Mouse (Mus musculus) ES-E14 (cell line): ENCODE results near the gene Aamp. TPM values are rescaled to one million over a fixed set of nuclear protein-coding genes. Genes with fewer than 3 reads are reported as not detected.
A peak's percentile ranks its signal among the peaks of the same experiment; 100 is the strongest.

Experiments
- DNase-seq: peaks from one replicate; pipeline ENCODE4 v3.0.0-alpha.2; 2013; ENCODE audit warnings: low read depth, low spot score
- H3K27ac ChIP-seq: 2 replicates; pipeline ENCODE4 v1.5.1; 2012; ENCODE audit warnings: low read depth, mild to moderate bottlenecking, low read length, moderate library complexity, mixed read lengths; ENCODE audit not compliant: poor library complexity, insufficient read depth, severe bottlenecking
- H3K36me3 ChIP-seq: 2 replicates; pipeline ENCODE4 v1.6.1; 2012; ENCODE audit warnings: mild to moderate bottlenecking, low read length, moderate library complexity, mixed read lengths; ENCODE audit not compliant: control insufficient read depth, poor library complexity, insufficient read depth, severe bottlenecking
- H3K4me1 ChIP-seq, 2 experiments: fragments of 150-350 bp in 1 of 2; sonication (generic) in 1 of 2; 2 replicates each; pipeline ENCODE4 v1.6.1; 2012; ENCODE audit warnings: low read length in 2 of 2, mild to moderate bottlenecking in 1 of 2, mixed read lengths in 1 of 2; ENCODE audit not compliant: control insufficient read depth in 2 of 2, insufficient read depth in 2 of 2, poor library complexity in 1 of 2
- H3K4me3 ChIP-seq, 2 experiments: fragments of 150-350 bp in 1 of 2; sonication (generic) in 1 of 2; 2 replicates each; pipeline ENCODE4 v1.5.1; 2012; ENCODE audit warnings: low read length in 2 of 2, low read depth in 1 of 2, mild to moderate bottlenecking in 1 of 2, mixed read lengths in 1 of 2; ENCODE audit not compliant: insufficient read depth in 1 of 2, poor library complexity in 1 of 2, severe bottlenecking in 1 of 2
- H3K9ac ChIP-seq: 2 replicates; pipeline ENCODE4 v1.6.1; 2012; ENCODE audit warnings: low read depth, mild to moderate bottlenecking, low read length, mixed read lengths; ENCODE audit not compliant: poor library complexity, insufficient read depth, severe bottlenecking
- H3K9me3 ChIP-seq: fragments of 150-350 bp; sonication (generic); 2 replicates; pipeline ENCODE4 v1.6.1; 2012; ENCODE audit warnings: low read depth, mild to moderate bottlenecking, low read length; ENCODE audit not compliant: control insufficient read depth, insufficient read depth
- CHD2 ChIP-seq: IDR thresholded peaks from 2 replicates; pipeline ENCODE4 v1.6.1; 2014; ENCODE audit warnings: mild to moderate bottlenecking, low read depth, low read length, inconsistent platforms
- HCFC1 ChIP-seq: IDR thresholded peaks from 2 replicates; pipeline ENCODE4 v1.6.1; 2012; ENCODE audit warnings: low read length, inconsistent platforms, borderline replicate concordance; ENCODE audit not compliant: insufficient read depth
- MAFK ChIP-seq: IDR thresholded peaks from 2 replicates; pipeline ENCODE4 v1.6.1; 2014; ENCODE audit warnings: mild to moderate bottlenecking, low read depth, low read length, inconsistent platforms; ENCODE audit not compliant: insufficient read depth
- ZC3H11A ChIP-seq: IDR thresholded peaks from 2 replicates; pipeline ENCODE4 v1.6.1; 2012; ENCODE audit warnings: low read depth, mild to moderate bottlenecking, inconsistent platforms, low read length, borderline replicate concordance
- ZNF384 ChIP-seq: IDR thresholded peaks from 2 replicates; pipeline ENCODE4 v1.6.1; 2012; ENCODE audit warnings: low read depth, low read length, inconsistent platforms
- in situ Hi-C, 2 experiments: fragments of 600-800 bp; cut with MboI; formaldehyde crosslinking; loops; one replicate each; pipeline ENCODE4 v1.15.1; 2025; ENCODE audit warnings: low sequenced_read_pairs in 2 of 2, inconsistent platforms in 1 of 2; ENCODE audit not compliant: unreplicated experiment in 2 of 2
- total RNA-seq: library from RNA; depleted of rRNA; stranded (reverse); fragments of 300-350 nt; gene quantifications from 2 replicates; pipeline ENCODE4 v1.2.3, GENCODE M21; 2012; rRNA removed

The Aamp gene
- total RNA-seq, 1 experiment = 138 TPM

DNA sequence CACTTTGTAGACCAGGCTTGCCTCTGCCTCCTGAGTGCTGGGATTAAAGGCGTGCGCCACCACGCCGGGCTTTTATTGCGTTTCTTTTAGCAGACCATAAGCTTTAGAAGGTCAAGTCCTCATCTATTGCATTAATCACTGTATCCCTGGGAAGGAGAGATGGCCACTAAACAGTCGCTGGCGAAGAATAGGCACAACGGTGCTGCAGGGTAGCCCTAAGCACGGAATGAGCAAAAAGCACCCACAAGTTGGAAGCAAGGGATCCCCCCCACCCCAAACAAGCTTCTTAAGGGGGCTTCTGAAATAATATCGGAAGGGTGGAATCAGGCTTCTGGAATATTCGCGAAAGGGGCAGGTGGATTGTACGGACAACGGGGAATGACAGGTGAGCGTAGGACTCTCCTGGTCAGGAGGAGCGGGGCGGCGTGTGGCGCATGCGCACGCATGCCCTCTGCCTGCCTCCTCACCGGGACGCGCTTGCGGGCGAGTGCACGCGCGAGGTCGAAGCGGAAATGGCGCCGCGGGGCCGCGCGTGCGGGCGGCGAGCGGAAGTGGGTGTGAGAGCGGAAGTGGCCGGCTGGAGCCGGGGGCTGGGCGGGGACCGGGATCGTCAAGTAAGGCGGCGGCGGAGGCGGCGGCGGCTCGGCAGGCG, 48.5 kb downstream of the Aamp start, which contains the start of gene Arpc2:
TSS of gene Arpc2 (plus strand) at position 147 of the 652 bp plus-strand sequence.
- Histone ChIP-seq H3K36me3 (peaks cover 2% of the 10 kb centered on the region; the same call in 1 of the 2 replicates), H3K9me3 (no peaks in the 10 kb centered on the region), H3K4me1 (peaks cover 5 to 9% of the 10 kb centered on the region in 2 experiments; a peak in 3 of 4 replicates), H3K9ac (peak within 1 kb of the TSS; percentile 91), H3K4me3 (peak within 1 kb of the TSS; percentile 93 to 95), H3K27ac (peak within 1 kb of the TSS; percentile 56)
- DNase-seq = peak; percentile 89
- in situ Hi-C loops = no loop called here
- no peak for TF ChIP-seq ZC3H11A
- peak; percentile 48; the same call in 1 of the 2 replicates for TF ChIP-seq HCFC1

DNA sequence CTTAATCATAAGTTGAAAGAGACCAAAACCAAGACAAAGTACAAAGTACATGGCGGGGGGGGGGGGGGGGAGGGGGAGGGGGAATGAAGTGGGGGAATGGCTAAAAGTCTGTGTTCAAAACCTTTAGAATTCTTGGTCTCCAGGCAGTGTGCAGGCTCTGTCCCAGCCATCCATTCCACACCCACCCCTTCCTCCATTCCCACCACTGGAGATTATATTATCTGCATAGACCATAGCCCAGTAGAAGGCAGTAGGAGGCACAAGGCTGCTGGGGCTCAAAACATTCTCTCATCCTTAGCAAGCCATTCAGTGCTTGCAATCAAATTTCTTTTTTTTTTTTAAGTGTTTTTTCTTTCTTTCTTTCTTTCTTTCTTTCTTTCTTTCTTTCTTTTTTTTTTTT, 53.5 kb downstream of the Aamp start:
- Histone ChIP-seq H3K36me3 (no peaks in the 10 kb centered on the region), H3K9ac (no peak overlapping the region), H3K4me3 (no peak overlapping the region), H3K27ac (no peak overlapping the region), H3K4me1 (no peaks in the 10 kb centered on the region), H3K9me3 (no peaks in the 10 kb centered on the region)
- no peak for DNase-seq
- TF ChIP-seq MAFK (no peak), ZC3H11A (no peak), HCFC1 (no peak), ZNF384 (no peak), CHD2 (no peak)
- in situ Hi-C loops = no loop called here

DNA sequence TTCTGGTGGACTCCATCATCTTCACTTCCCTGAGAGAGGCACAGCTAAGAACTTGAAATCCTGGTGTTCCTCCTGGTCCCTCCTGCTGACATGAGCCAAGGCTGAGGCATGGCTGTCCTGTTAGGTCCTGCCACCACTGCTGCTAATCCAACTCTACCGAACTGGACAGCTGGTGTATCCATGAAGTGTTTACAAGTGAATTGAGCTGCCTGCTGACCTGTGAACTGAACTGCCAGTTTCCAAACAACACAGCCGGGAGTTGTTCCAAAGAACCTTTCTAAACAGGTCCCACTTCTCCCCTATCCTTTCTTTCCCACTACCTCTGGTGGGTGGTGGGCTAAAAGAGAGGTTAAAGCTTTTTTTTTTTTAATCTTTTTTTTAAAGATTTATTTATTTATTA, 54.6 kb downstream of the Aamp start:
- Histone ChIP-seq H3K27ac (no peak overlapping the region), H3K4me1 (no peaks in the 10 kb centered on the region), H3K9ac (no peak overlapping the region), H3K4me3 (no peak overlapping the region), H3K36me3 (no peaks in the 10 kb centered on the region), H3K9me3 (no peaks in the 10 kb centered on the region)
- in situ Hi-C loops = no loop called here
- TF ChIP-seq MAFK = no peak
- TF ChIP-seq CHD2 = no peak
- TF ChIP-seq ZNF384 = no peak
- TF ChIP-seq HCFC1 = no peak
- no peak for TF ChIP-seq ZC3H11A
- DNase-seq = no peak

Other genes with a start within 250 kb of the Aamp start
- 9.5 and 10.0 TPM in 2 replicates for gene Tns1, start 160.3 kb downstream of the Aamp start, total RNA-seq
- gene Rufy4, start 159.2 kb downstream of the Aamp start, total RNA-seq = 0.11 TPM in 1 of 2 replicates, not detected in the other
- gene Cxcr2, start 130.7 kb downstream of the Aamp start, total RNA-seq = 0.22 TPM in 1 of 2 replicates, not detected in the other
- gene Cxcr1, start 90.1 kb downstream of the Aamp start, total RNA-seq = 0.21 TPM in 1 of 2 replicates, not detected in the other
- 67.5 and 100 TPM in 2 replicates for gene Arpc2, start 48.7 kb downstream of the Aamp start, total RNA-seq
- 0.45 and 0.95 TPM in 2 replicates for gene Gpbar1, start 6.2 kb downstream of the Aamp start, total RNA-seq
- 63.9 and 84.4 TPM in 2 replicates for gene Pnkd, start 192 bp upstream of the Aamp start, total RNA-seq
- 38.0 and 41.9 TPM in 2 replicates for gene Tmbim1, start 20.9 kb upstream of the Aamp start, total RNA-seq
- 7.3 and 9.1 TPM in 2 replicates for gene Catip, start 77.4 kb upstream of the Aamp start, total RNA-seq
- gene Slc11a1, start 90.5 kb upstream of the Aamp start, total RNA-seq = 19.9 and 44.4 TPM in 2 replicates
- gene Ctdsp1, start 106.8 kb upstream of the Aamp start, total RNA-seq = 17.3 and 17.9 TPM in 2 replicates
- 1.2 and 1.4 TPM in 2 replicates for gene Vil1, start 124.6 kb upstream of the Aamp start, total RNA-seq
- gene Cnot9, start 221.3 kb upstream of the Aamp start, total RNA-seq = 41.1 and 57.1 TPM in 2 replicates